Mouse (Mus musculus) stomach, embryonic 16.5 days (tissue): ENCODE results near the gene Gdpd5. TPM values are rescaled to one million over a fixed set of nuclear protein-coding genes. Genes with fewer than 3 reads are reported as not detected.

ENCODE experiments used
- polyA plus RNA-seq: library from polyadenylated mRNA; unstranded; fragments of >200 nt; fragmentation: Nextera tagmentation; extraction: Ambion mirVana; gene quantifications from 2 replicates; pipeline ENCODE4 v1.2.1, GENCODE M21; 2015

Gdpd5 gene
- polyA plus RNA-seq, 1 experiment from 2014 or later = 17.1 TPM

Other genes with a start within 250 kb of the Gdpd5 start
- gene Uvrag, start 240.3 kb upstream of the Gdpd5 start, polyA plus RNA-seq = 14.4 and 14.8 TPM in 2 replicates
- 103 and 124 TPM in 2 replicates for gene Dgat2, start 198.7 kb upstream of the Gdpd5 start, polyA plus RNA-seq
- gene Mogat2, start 142.8 kb upstream of the Gdpd5 start, polyA plus RNA-seq = 31.3 and 33.7 TPM in 2 replicates
- gene Map6, start 114.0 kb upstream of the Gdpd5 start, polyA plus RNA-seq = 5.0 and 5.4 TPM in 2 replicates
- gene Serpinh1, start 28.2 kb upstream of the Gdpd5 start, polyA plus RNA-seq = 1,327 and 1,379 TPM in 2 replicates
- 0.14 and 0.34 TPM in 2 replicates for gene Klhl35, start 84.6 kb downstream of the Gdpd5 start, polyA plus RNA-seq
- gene Rps3, start 102.3 kb downstream of the Gdpd5 start, polyA plus RNA-seq = 699 and 743 TPM in 2 replicates
- 12.6 and 13.6 TPM in 2 replicates for gene Arrb1, start 154.1 kb downstream of the Gdpd5 start, polyA plus RNA-seq
- gene Tpbgl, start 245.7 kb downstream of the Gdpd5 start, polyA plus RNA-seq = 1.2 and 1.6 TPM in 2 replicates